Mouse (Mus musculus): Measurements from ENCODE around the gene Zdhhc20. TPM values are rescaled to one million over a fixed set of nuclear protein-coding genes. Genes with fewer than 3 reads are reported as not detected.

Zdhhc20 gene
- polyA plus RNA-seq, 1 experiment, result 1.5 TPM

- TF ChIP-seq GATA1 (IDR thresholded peaks at IDR 0.05; ENCODE audit: low read length), result no peak
These were observed 4.3 kb upstream of the Zdhhc20 start for GRCm38 (mm10) chr14:57894346-57894745.

GRCm38 (mm10) chr14:57892961-57893360 lies 2.9 kb upstream of the Zdhhc20 start:
- no peak for TF ChIP-seq GATA1 (IDR thresholded peaks at IDR 0.05; ENCODE audit: low read length)

GRCm38 (mm10) chr14:57889541-57890010 lies 500 bp downstream of the Zdhhc20 start:
- TF ChIP-seq GATA1 (IDR thresholded peaks at IDR 0.05; ENCODE audit: low read length), result no peak

- no peak for TF ChIP-seq GATA1 (IDR thresholded peaks at IDR 0.05; ENCODE audit: low read length)
These were observed 2.9 kb downstream of the Zdhhc20 start for GRCm38 (mm10) chr14:57887171-57887570.

GRCm38 (mm10) chr14:57886032-57886431 lies 4.0 kb downstream of the Zdhhc20 start:
- TF ChIP-seq GATA1 (IDR thresholded peaks at IDR 0.05; ENCODE audit: low read length), result no peak

GRCm38 (mm10) chr14:57883341-57883740 lies 6.7 kb downstream of the Zdhhc20 start:
- TF ChIP-seq GATA1 (IDR thresholded peaks at IDR 0.05; ENCODE audit: low read length), result no peak

- no peak for TF ChIP-seq GATA1 (IDR thresholded peaks at IDR 0.05; ENCODE audit: low read length)
These were observed 7.4 kb downstream of the Zdhhc20 start for GRCm38 (mm10) chr14:57882720-57883119.

- TF ChIP-seq GATA1 (IDR thresholded peaks at IDR 0.05; ENCODE audit: low read length), result no peak
These were observed 8.3 kb downstream of the Zdhhc20 start for GRCm38 (mm10) chr14:57881793-57882192.

GRCm38 (mm10) chr14:57881074-57881473 lies 9.0 kb downstream of the Zdhhc20 start:
- TF ChIP-seq GATA1 (IDR thresholded peaks at IDR 0.05; ENCODE audit: low read length), result no peak

GRCm38 (mm10) chr14:57877921-57878320 lies 12.2 kb downstream of the Zdhhc20 start:
- TF ChIP-seq GATA1 (IDR thresholded peaks at IDR 0.05; ENCODE audit: low read length), result no peak

- no peak for TF ChIP-seq GATA1 (IDR thresholded peaks at IDR 0.05; ENCODE audit: low read length)
These were observed 23.3 kb downstream of the Zdhhc20 start for GRCm38 (mm10) chr14:57866676-57867276.

- TF ChIP-seq GATA1 (IDR thresholded peaks at IDR 0.05; ENCODE audit: low read length), result no peak
These were observed 24.8 kb downstream of the Zdhhc20 start for GRCm38 (mm10) chr14:57865256-57865655.

GRCm38 (mm10) chr14:57863129-57863528 lies 26.9 kb downstream of the Zdhhc20 start:
- TF ChIP-seq GATA1 (IDR thresholded peaks at IDR 0.05; ENCODE audit: low read length), result no peak

GRCm38 (mm10) chr14:57861987-57862412 lies 28.1 kb downstream of the Zdhhc20 start:
- no peak for TF ChIP-seq GATA1 (IDR thresholded peaks at IDR 0.05; ENCODE audit: low read length)

- no peak for TF ChIP-seq GATA1 (IDR thresholded peaks at IDR 0.05; ENCODE audit: low read length)
These were observed 30.6 kb downstream of the Zdhhc20 start for GRCm38 (mm10) chr14:57859520-57859919.

GRCm38 (mm10) chr14:57858601-57859000 lies 31.5 kb downstream of the Zdhhc20 start:
- TF ChIP-seq GATA1 (IDR thresholded peaks at IDR 0.05; ENCODE audit: low read length), result no peak

GRCm38 (mm10) chr14:57852961-57853360 lies 37.1 kb downstream of the Zdhhc20 start:
- no peak for TF ChIP-seq GATA1 (IDR thresholded peaks at IDR 0.05; ENCODE audit: low read length)

GRCm38 (mm10) chr14:57850330-57850729 lies 39.7 kb downstream of the Zdhhc20 start:
- TF ChIP-seq GATA1 (IDR thresholded peaks at IDR 0.05; ENCODE audit: low read length), result no peak
